Mouse (Mus musculus): ENCODE results near the gene Rbm34.

- TF ChIP-seq CTCF (conservative IDR thresholded peaks at IDR 0.05; ENCODE audit: insufficient read depth, insufficient read length, low read depth, low read length) (no peak), POLR2A (IDR thresholded peaks at IDR 0.05; ENCODE audit: low read depth, low read length) (no peak)
Measured at GRCm38 (mm10) chr8:126921432-126921831, 49.4 kb downstream of the Rbm34 start.
